10 mouse cellular contexts compared by ENCODE assay signal in genomic region chr2:164054671-164055070, GRCm38 (mm10).
"Had no signal": no experiment of that assay in that cellular context is flagged by ENCODE, and none has a peak within 500 bp of the region (broad histone marks: within the 10 kb centered on the region; RNA-seq: fewer than 3 reads in every experiment).

No protein-coding gene starts in this region.

- DNase-seq: kidney, postnatal 10 days; lung, embryonic 14.5 days; lung, postnatal 10 days; lung, postnatal 4 days; midbrain, embryonic 14.5 days had no signal

- ATAC-seq: liver, embryonic 12.5 days had no signal

- H3K9ac ChIP-seq: liver, embryonic 12.5 days; lung, embryonic 14.5 days; neural tube, embryonic 12.5 days had no signal

- H3K27ac ChIP-seq: limb, embryonic 10.5 days; liver, embryonic 12.5 days; midbrain, embryonic 10.5 days; neural tube, embryonic 12.5 days; stomach, postnatal 0 days had no signal

- H3K4me2 ChIP-seq: liver, embryonic 12.5 days; lung, embryonic 14.5 days; neural tube, embryonic 12.5 days had no signal

- H3K4me3 ChIP-seq: limb, embryonic 10.5 days; liver, embryonic 12.5 days; midbrain, embryonic 10.5 days; neural tube, embryonic 12.5 days had no signal

- H3K27me3 ChIP-seq: liver, embryonic 12.5 days; neural tube, embryonic 12.5 days had no signal

- H3K9me3 ChIP-seq: limb, embryonic 10.5 days; liver, embryonic 12.5 days; midbrain, embryonic 10.5 days; neural tube, embryonic 12.5 days had no signal

- H3K4me1 ChIP-seq: limb, embryonic 10.5 days; liver, embryonic 12.5 days; midbrain, embryonic 10.5 days; neural tube, embryonic 12.5 days had no signal
